Mouse (Mus musculus) liver, embryonic 16.5 days (tissue): ENCODE data around the gene Tlx3. TPM values are rescaled to one million over a fixed set of nuclear protein-coding genes. Genes with fewer than 3 reads are reported as not detected.

Experiments
- ATAC-seq: fragments of 200-750 bp; cut with Nextera tagmentation; 2 replicates; pipeline ENCODE4 v1.8.0; 2017; ENCODE audit warnings: low read depth, mild to moderate bottlenecking, moderate number of reproducible peaks, moderate library complexity
- H3K27ac ChIP-seq: fragments of 300-500 bp; sonication (generic); 2 replicates; pipeline ENCODE4 v1.5.1; 2014; ENCODE audit warnings: mild to moderate bottlenecking, low read length
- H3K27me3 ChIP-seq: fragments of 300-500 bp; sonication (generic); 2 replicates; pipeline ENCODE4 v1.6.1; 2014; ENCODE audit warnings: low read depth, low read length, mixed read lengths; ENCODE audit not compliant: control insufficient read depth, insufficient read depth
- H3K36me3 ChIP-seq: fragments of 300-500 bp; sonication (generic); 2 replicates; pipeline ENCODE4 v1.6.1; 2014; ENCODE audit warnings: mild to moderate bottlenecking; ENCODE audit not compliant: control insufficient read depth, insufficient read depth
- H3K4me1 ChIP-seq: fragments of 300-500 bp; sonication (generic); 2 replicates; pipeline ENCODE4 v1.6.1; 2014; ENCODE audit warnings: low read depth, low read length, mixed read lengths; ENCODE audit not compliant: control insufficient read depth
- H3K4me2 ChIP-seq: fragments of 300-500 bp; sonication (generic); 2 replicates; pipeline ENCODE4 v1.6.1; 2014; ENCODE audit warnings: low read depth, low read length, mixed read lengths
- H3K4me3 ChIP-seq: fragments of 300-500 bp; sonication (generic); 2 replicates; pipeline ENCODE4 v1.5.1; 2014; ENCODE audit warnings: low read depth, mild to moderate bottlenecking, low read length
- H3K9ac ChIP-seq: fragments of 300-500 bp; sonication (generic); 2 replicates; pipeline ENCODE4 v1.6.1; 2014; ENCODE audit warnings: low read depth, low read length
- H3K9me3 ChIP-seq: fragments of 300-500 bp; sonication (generic); replicated peaks from 2 replicates; pipeline ENCODE4 v1.6.1; 2016; ENCODE audit warnings: low read length; ENCODE audit not compliant: control insufficient read depth
- WGBS: fragments of 180-500 bp; shearing (Covaris S2); extraction: QIAGEN DNeasy Blood & Tissue Kit; methylation state at CpG from one replicate; pipeline ENCODE4 v1.1.7; 2014; ENCODE audit not compliant: insufficient replicate concordance; 5-methylcytosine and 5-hydroxymethylcytosine counted together
- polyA plus RNA-seq: library from polyadenylated mRNA; unstranded; fragments of >200 nt; fragmentation: Nextera tagmentation; extraction: Ambion mirVana; gene quantifications from 2 replicates; pipeline ENCODE4 v1.2.1, GENCODE M21; 2015

Gene Tlx3
- polyA plus RNA-seq: not detected in 2 replicates

- no peak for ATAC-seq
- WGBS: 1% methylated on average over 78 of the region's 81 CpGs
- H3K4me2 ChIP-seq: 0 out of 2 replicates have a peak within 1 kb of the TSS, but pooled peaks have one; percentile 9
These were observed at the start of gene Tlx3 for GRCm38 (mm10) chr11:33203383-33204328. Tlx3 (minus strand) TSS chr11:33203589.

GRCm38 (mm10) chr11:33240295-33240694 lies 36.9 kb upstream of the Tlx3 start:
- H3K27ac ChIP-seq: no peak overlapping the region
- no peaks in the 10 kb centered on the region for H3K27me3 ChIP-seq
- H3K4me2 ChIP-seq: no peak overlapping the region
- H3K4me3 ChIP-seq: no peak overlapping the region
- H3K36me3 ChIP-seq: no peaks in the 10 kb centered on the region
- WGBS: 71% methylated on average over 3 of the region's 3 CpGs
- ATAC-seq: no peak
- H3K4me1 ChIP-seq: no peaks in the 10 kb centered on the region
- H3K9me3 ChIP-seq: no peaks in the 10 kb centered on the region
- no peak overlapping the region for H3K9ac ChIP-seq

More at GRCm38 (mm10) chr11:33203383-33204328, at the start of gene Tlx3:
- peaks cover 90% of the 10 kb centered on the region for H3K27me3 ChIP-seq
- H3K4me3 ChIP-seq: peak within 1 kb of the TSS; percentile 1; the same call in 1 of the 2 replicates
- no peak within 1 kb of the TSS for H3K9ac ChIP-seq
- H3K27ac ChIP-seq: no peak within 1 kb of the TSS
- H3K36me3 ChIP-seq: no peaks in the 10 kb centered on the region
- H3K4me1 ChIP-seq: peaks cover 2% of the 10 kb centered on the region
- no peaks in the 10 kb centered on the region for H3K9me3 ChIP-seq

- no peak overlapping the region for H3K9ac ChIP-seq
- no peak overlapping the region for H3K4me2 ChIP-seq
- no peaks in the 10 kb centered on the region for H3K4me1 ChIP-seq
- 64% methylated on average over 3 of the region's 3 CpGs for WGBS
- no peaks in the 10 kb centered on the region for H3K36me3 ChIP-seq
- H3K27me3 ChIP-seq: no peaks in the 10 kb centered on the region
- no peak overlapping the region for H3K27ac ChIP-seq
- ATAC-seq: no peak
- H3K4me3 ChIP-seq: no peak overlapping the region
- H3K9me3 ChIP-seq: no peaks in the 10 kb centered on the region
These were observed 30.7 kb upstream of the Tlx3 start for GRCm38 (mm10) chr11:33234134-33234533.

GRCm38 (mm10) chr11:33232056-33232455 lies 28.7 kb upstream of the Tlx3 start:
- ATAC-seq: no peak
- H3K4me1 ChIP-seq: no peaks in the 10 kb centered on the region
- H3K9me3 ChIP-seq: no peaks in the 10 kb centered on the region
- no peaks in the 10 kb centered on the region for H3K27me3 ChIP-seq
- no peaks in the 10 kb centered on the region for H3K36me3 ChIP-seq
- H3K4me3 ChIP-seq: no peak overlapping the region
- H3K27ac ChIP-seq: no peak overlapping the region
- no peak overlapping the region for H3K4me2 ChIP-seq
- 66% methylated on average over 5 of the region's 5 CpGs for WGBS
- no peak overlapping the region for H3K9ac ChIP-seq

GRCm38 (mm10) chr11:33228186-33228585 lies 24.8 kb upstream of the Tlx3 start:
- Histone ChIP-seq H3K36me3 (no peaks in the 10 kb centered on the region), H3K4me2 (no peak overlapping the region), H3K4me3 (no peak overlapping the region), H3K27me3 (no peaks in the 10 kb centered on the region), H3K9me3 (no peaks in the 10 kb centered on the region), H3K9ac (no peak overlapping the region), H3K4me1 (no peaks in the 10 kb centered on the region), H3K27ac (no peak overlapping the region)
- 42% methylated on average over 2 of the region's 2 CpGs for WGBS
- ATAC-seq: no peak

GRCm38 (mm10) chr11:33226516-33226915 lies 23.1 kb upstream of the Tlx3 start:
- ATAC-seq: no peak
- Histone ChIP-seq H3K9ac (no peak overlapping the region), H3K4me3 (no peak overlapping the region), H3K9me3 (no peaks in the 10 kb centered on the region), H3K27ac (no peak overlapping the region), H3K27me3 (no peaks in the 10 kb centered on the region), H3K4me2 (no peak overlapping the region), H3K4me1 (no peaks in the 10 kb centered on the region), H3K36me3 (no peaks in the 10 kb centered on the region)
- WGBS: 74% methylated on average over 8 of the region's 8 CpGs

- ATAC-seq: no peak
- Histone ChIP-seq H3K4me3 (no peak overlapping the region), H3K4me2 (no peak overlapping the region), H3K9ac (no peak overlapping the region), H3K27me3 (no peaks in the 10 kb centered on the region), H3K4me1 (no peaks in the 10 kb centered on the region), H3K27ac (no peak overlapping the region), H3K36me3 (no peaks in the 10 kb centered on the region), H3K9me3 (no peaks in the 10 kb centered on the region)
- 53% methylated on average over 11 of the region's 11 CpGs for WGBS
These were observed 18.4 kb upstream of the Tlx3 start for GRCm38 (mm10) chr11:33221566-33222365.

GRCm38 (mm10) chr11:33220763-33221162 lies 17.4 kb upstream of the Tlx3 start:
- 76% methylated on average over 7 of the region's 7 CpGs for WGBS
- H3K9ac ChIP-seq: no peak overlapping the region
- no peaks in the 10 kb centered on the region for H3K27me3 ChIP-seq

More at GRCm38 (mm10) chr11:33220763-33221162, 17.4 kb upstream of the Tlx3 start:
- ATAC-seq: no peak
- Histone ChIP-seq H3K4me1 (no peaks in the 10 kb centered on the region), H3K9me3 (no peaks in the 10 kb centered on the region), H3K36me3 (no peaks in the 10 kb centered on the region), H3K4me2 (no peak overlapping the region), H3K4me3 (no peak overlapping the region), H3K27ac (no peak overlapping the region)
